Mouse (Mus musculus) kidney, postnatal 4 days (tissue): ENCODE measurements at regions not wholly inside any gene's neighbourhood (a gene's known extent, or its start where the extent isn't known, plus 50 kb on each side); places are given as distances from the start of the nearest gene placed in this dataset.
"Not testable (repeated sequence)": the region's sequence is repeated elsewhere in the genome, so short reads cannot be mapped to it uniquely, and the experiment has no call there.

Experiments used
- DNase-seq, 2 experiments: peaks; one replicate each; pipeline ENCODE4 v3.0.0; 2021; ENCODE audit warnings: mixed read lengths in 2 of 2

DNA sequence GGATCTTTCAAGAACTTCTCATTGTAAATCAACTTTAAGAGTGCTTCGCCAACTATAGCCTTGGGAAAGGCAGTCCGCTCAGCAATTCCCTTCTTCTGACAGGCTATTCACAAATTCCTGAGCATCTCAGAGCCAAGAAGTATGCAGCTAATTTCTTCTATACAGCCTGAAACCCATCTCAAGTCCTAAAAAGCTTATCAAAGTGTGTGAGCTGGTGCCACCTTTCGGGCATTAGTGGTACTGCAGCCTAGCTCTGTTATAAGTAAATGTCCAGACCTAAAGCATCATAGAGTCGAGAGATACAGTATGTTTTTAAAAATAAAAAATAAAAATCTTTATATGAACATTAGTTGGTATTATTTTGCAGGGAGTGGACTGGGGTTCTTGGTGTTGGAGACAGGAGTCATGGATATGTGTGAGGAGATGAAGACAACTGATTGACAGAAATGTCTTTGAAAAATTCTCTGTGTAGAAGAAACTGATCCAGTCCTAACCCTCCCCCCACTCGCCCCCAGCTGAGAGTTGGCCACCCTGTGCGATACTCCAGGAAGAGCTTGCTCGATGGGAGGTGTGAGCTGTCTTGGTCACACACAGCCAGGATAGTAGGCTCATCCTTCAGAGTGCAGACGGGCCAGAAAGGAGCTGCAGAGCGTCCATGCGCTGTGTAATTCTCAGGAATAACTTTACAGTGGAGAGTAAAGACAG, 56.4 kb downstream of the Bod1 start:
- peak; percentile 87 to 88 for DNase-seq

DNA sequence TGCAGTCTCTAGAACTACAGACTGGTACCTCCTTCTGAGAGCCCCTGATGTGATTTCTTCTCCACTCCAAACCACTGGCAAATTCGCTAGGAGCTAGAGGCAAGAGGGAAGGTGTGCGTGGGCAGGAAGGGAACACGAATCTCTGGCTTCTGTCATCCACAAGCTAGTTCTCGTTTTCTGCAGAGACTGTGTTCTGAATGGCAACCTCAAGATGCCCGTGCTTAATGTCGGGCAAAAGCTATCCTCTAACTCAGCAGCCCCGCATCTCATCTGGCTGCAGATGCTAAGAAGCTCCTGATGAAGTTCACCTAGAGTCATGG, 57.3 kb downstream of the Bod1 start:
- DNase-seq = no peak

DNA sequence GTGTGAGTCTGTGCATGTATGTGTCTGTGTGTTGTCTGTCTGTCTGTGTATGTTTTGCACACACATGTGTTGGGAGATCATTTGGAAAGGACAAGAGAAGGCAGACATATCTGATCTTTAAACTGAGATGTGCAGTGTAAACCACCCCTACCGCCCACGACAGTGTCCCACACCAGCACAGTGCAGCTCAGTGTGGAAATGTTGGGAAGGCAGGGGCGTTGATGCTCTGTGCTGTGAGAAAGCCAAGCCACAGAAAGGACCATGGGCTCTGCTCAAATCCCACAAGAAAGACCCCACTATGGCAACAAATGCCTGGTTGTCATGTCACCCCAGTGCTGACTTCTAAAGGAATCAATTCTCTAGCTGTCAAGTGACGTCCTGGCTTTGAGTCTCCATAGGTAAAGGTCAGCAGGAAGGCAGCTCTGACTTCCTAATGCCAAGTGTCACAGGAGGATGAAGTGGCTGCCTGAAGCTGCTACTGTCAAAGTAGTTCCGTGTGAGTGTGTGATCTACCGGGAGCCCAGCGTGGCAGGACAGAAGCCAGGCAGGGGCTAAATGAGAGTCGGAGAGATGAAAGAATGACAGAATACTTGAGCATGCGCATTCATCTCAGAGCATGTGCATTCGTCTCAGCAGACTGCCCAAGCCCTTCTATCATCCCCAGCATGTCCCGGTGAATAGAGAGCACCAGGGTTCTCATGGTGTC, 57.8 kb downstream of the Bod1 start:
- DNase-seq = no peak

DNA sequence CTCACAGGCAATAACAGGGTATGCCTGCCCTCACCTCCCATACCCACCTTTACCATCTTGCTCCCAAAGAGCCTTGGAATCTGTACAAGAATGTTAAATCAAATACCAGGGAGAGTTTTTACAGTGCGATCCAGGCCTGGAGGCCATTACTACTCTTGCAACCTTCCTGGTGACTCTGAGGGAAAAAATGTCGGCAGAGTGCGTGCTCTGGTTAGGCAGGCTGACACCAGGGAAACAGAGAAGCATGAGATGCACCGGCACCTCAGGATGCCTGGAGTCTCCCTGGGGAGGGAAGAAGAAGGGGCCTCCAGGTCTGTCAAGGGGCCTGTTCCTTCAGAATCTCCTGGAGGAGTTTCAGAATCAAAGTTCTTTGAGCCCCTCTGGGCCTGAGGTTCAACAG, 63.2 kb downstream of the Bod1 start:
- no peak for DNase-seq

DNA sequence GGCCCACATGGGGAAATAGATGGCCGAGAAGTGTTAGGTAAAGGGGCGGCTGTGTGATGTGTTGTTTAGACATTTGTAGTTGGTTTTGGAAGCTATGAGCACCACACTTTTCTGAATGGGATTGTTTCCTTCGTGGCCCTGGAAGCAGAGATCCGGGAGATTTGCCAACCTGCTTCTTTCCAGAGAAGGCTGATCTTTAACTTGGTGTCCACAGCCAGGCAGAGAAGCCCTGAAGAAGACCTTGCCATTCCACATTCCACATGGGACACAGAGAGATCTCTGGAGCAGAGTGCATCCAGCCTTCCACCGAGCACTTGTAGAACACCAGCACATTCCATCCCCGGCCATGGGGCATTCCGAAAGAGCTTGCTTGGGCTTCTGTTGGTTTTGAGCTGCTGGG, 70.2 kb downstream of the Bod1 start:
- no peak for DNase-seq

DNA sequence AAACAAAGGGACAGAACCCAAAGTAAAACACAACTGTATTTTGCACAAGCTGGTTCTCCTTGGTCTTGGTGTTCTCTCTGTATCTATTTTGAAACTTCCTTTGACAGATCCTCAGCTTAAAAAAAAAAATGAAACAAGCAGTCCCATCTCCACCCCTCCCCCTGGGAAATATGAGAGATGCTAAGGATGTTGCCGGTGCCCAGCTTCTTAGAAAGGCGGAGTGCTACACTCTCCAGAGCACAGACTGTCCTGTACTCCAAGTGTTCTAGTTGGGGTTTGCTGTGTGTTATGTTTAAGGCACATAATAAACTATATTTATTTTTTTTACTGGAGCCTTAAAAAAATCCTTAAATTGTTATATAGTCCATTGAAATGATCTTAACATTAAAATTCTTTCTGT, 78.1 kb downstream of the Bod1 start:
- no peak for DNase-seq

DNA sequence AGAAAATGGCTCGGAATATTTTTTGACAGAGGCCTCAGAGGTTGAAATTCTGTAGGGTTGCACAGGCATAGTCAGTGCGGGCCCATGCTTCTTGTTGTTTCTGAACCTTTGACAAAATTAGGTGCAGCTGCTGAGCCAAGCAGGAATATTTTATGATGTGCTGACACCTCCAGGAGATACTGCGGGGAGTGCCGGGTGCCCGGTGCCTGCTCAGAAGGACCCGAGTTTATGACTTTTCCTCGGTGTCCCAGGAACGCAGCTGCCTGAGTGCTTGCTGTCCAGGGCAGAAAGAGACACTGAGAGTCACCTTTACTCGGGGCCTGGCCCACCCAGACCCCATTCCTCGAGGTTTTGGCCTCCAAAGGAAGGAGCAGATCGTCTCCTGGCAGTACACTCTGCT, 79.6 kb downstream of the Bod1 start:
- no peak for DNase-seq

DNA sequence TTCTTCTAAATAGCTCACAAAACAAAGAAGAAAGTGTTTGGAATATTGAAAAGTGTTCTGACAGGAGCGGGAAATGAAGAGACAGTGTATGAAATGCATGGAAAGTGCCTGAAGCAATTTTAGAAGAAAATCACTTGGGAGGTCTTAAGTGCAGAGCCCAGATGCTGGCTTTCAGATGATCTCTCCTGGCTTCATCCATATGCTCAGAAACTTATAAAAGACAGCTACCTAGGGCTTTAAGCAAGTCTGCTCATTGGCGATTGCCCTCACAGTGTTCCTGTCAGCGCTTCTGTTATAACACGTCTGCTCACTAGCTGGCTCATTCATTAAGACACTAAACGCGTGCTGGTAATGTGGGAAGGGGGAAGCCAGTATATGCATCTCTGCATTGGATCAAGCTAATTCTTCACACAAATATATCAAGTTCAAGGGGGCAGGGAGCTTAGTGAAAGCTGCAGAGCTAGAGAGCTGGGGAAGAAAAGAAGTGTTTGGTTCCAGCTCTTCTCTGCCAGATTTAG, 80.6 kb downstream of the Bod1 start:
- DNase-seq = no peak

DNA sequence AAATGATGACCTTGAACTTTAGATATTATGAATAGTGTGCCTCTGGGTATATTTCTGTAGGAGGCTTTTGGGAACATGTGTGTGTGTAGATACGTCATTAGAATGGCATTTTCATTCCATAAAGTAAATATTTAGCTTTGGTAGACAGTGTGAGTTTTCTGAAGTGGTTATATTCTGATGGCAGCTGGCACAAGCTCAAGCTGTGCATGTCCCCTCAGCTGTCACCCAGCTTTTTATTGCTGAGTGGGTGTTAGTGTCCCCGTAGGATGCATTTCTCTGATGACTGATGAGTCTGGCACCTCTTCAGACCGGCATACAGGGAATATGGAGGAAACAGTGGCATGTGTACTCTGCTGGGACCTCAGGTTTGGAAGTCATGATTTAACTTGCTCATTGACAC, 96.7 kb downstream of the Bod1 start:
- no peak for DNase-seq

DNA sequence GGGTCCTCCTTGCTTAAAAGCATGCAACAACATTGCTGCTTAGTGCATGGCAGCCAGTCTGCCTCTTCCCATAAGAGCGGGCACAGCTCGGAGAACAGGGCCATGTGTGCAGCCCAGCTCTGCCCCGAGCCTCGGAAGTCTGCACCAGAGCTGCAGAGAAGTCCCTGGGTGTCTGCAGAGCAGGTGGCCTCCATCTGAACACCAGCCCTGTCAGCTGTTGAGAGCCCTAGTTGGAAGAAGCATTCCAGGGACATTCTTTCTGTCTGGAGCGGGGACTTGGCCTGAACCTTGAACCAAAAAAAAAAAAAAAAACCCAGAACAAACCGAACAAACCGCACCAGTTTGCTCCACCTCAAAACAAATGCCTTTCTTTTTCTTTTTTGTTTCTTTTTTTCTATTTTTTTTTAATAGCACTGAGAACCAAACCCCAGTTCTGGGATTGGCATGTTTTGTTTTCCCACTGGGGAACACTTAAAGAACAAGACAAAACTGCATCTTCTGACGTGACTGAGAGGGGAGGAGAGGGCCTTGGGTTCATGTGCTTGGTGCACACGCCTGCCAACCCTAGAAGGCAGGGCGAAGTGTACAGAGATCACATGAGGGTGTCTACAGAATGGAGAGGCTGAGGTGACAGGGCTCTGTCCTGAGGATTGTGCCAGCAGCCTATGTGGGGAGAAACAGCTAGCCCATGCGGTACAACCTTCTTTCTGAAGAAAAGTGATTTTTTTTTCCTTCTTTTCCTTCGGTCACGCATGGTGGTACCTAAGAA, 106.8 kb downstream of the Bod1 start:
- peak; percentile 68 to 77 for DNase-seq

DNA sequence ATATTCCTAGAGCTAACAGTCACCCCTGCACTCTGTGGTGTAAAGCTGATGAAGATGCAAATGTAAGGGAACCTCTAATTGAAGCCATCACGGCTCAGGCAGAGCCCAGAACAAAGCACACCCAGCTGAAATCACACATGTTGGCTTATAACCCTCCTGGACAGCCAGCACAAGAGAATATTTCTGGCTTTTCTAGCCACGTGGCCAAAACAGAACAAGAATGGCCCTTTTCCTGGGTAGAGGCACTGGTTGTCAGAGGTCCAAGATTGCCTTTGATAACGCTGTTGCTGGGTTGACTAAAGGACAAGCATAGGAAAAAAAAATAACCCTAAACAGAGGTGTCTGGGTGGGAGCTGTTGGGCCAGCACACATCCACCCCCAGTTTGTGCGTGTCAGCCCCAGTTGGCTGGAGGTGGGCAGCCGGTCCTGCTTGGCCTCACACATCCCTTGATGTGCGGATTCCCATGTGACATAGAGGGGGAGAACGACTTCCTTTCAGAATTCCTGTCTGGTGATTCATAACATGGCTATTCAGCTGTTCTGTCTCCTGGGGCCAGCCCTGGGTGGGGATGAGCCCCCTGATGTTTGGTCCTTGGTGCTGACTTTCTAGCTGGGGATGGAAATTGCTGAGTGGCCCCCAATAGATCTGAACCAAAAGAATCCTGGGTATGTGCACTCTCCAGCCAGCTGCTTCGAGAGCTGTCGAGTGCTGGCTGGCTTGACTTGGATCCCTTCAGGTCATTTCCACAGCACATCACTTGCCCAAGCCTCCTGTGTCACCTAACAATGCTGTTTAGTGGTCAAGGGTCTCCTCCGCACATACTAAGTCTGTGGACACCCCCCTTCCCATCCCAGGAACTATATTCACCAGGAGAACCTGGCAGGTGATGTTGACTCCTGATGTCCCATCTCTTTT, 107.6 kb downstream of the Bod1 start:
- peak; percentile 31 to 63 for DNase-seq

DNA sequence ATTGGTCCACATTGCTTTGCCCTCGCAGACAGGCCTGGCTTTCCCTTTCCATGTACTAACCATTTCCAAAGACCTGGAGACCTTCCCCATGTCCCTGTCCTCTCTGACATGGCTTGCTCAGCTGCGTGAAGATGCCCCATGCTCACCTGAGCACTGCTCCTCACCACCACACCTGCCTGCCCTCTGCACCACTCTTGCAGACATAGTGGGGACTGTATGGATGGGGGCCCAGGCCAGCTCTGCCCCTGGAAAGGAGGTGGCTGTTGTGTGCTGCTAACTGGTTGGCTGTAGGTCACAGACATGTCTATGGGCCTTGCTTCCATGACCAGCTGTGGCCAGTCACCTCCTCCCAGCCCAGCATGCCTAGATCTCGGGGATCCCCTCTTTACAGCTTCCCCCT, 108.7 kb downstream of the Bod1 start:
- no peak for DNase-seq

DNA sequence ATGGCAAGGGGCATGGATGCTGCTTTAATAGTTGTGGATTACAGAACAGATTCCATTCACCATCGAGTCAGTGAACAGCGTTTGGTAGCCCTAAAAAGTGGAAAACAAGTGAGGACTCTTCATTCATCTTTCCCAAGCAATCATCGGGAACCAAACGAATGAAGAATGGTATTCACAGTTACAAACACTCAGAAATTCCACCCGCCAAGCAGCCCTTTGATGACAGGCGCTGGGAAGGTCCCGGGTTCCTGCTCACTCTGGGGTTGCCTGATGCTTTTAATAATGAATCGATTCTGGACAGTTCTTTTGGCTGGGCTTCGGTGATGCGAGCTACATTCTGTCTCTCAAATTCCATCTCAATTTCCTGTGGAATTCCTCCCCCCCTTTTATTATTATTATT, 110.9 kb downstream of the Bod1 start:
- no peak for DNase-seq

DNA sequence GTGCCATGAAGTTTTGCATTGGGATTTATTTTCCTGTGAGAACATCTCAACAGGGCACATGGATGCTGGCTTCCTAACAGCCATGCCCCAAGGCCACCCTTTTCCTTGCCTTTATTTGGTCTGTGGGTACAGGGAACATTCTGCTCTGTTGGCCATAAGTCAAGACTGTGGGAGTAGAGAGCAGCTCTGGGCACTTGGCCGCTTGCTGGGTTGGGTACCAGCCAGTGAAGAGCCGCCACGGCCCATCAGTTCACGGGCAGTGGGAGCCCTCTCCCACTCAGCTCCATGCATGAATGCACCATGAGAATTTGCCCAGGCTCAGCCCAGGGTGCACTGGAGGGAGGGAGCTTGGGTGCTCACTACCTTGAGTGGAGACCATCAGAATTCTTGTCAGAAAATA, 116.6 kb downstream of the Bod1 start:
- DNase-seq = peak; percentile 53 to 74

DNA sequence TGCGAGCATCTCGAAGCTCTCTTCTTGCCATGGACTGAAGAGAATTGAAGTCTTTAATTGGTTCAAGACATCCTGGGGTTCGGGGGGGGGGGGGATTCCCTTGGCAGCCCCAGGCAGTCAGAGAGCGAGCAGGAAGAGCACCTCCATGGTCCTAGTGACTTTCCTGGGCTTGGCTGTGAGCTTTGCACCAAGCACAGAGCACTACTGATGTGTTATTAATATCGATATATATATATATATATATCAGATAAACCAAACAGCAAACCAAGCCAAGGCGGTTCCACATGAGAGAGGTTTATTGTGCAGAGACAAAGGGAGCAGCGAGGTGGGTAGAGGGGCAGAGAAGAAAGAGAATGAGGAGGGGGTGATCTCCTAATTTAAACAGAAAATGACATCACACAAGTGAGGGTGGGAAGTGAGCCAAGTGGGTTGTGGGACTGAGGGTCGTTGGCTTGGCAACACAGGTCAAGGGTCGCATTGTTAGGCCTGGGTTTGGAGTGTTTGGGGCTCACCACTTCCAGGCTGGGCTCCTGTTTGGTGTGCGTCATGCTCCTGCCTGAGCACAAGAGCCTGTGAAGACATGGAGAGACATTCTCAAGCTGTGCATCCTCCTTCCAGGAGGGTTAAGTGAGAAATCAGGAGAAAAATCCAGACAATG, 119.9 kb downstream of the Bod1 start:
- DNase-seq = no peak

DNA sequence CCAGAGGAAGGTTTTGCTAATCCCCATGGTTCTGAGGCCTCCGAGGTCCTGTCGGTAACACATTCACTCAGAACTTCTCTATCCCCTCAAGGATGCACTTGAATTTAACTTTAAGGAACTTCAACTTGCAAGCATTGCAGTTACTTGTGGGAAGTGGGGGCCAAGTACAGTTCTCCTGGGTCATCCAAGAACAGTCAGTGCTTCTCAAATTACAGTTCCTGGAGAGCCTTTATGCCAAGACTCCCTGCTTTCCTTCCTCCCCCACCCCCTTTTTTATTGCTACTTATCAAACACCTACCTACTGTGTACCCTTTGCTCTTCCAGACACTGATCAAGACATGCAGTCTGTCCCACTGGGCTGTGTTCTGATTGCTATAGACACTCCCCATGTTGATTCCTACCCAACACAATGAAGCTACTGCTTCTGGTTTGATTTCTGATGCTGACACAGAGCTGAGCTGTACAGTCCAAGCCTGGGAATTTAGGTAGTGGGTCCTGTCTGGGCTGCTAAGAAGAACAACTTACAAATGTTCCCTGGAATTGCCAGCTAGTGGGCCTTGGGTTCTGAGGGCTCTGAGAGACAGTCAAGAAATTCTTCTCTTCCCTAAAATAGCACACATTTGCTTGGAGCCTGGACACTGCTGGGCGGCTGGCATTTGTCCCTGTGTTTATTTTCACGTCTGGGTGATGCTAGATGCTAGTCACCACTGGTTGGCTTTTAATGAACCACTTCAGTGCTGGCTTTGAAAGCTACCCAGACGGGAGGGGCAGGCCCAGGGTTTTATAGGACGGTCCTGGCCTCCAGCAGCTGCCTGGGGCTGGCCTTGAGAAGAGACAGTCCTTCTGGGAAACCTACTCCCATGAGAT, 120.7 kb downstream of the Bod1 start:
- DNase-seq = peak in 1 of 2 experiments; percentile 45

DNA sequence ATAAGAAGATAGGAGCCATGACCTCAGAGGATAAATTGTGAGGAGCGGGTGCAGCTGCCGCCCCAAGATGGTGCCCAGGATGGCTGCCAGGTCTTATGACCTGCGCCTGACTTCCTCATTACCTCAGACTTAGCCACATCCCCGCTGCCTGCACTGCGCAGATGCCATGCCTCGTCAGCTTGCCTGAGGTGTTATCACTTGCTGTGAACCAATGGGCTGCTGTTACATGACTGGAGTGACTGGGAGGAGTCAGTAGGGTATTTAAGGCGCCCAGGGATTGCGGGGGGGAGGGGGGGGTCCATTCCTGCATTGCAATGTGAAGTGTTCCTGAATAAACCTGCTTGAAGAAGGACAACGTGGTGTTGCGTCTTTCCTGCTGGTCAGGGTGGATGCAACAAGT, 126.2 kb downstream of the Bod1 start:
- DNase-seq = not testable (repeated sequence)

DNA sequence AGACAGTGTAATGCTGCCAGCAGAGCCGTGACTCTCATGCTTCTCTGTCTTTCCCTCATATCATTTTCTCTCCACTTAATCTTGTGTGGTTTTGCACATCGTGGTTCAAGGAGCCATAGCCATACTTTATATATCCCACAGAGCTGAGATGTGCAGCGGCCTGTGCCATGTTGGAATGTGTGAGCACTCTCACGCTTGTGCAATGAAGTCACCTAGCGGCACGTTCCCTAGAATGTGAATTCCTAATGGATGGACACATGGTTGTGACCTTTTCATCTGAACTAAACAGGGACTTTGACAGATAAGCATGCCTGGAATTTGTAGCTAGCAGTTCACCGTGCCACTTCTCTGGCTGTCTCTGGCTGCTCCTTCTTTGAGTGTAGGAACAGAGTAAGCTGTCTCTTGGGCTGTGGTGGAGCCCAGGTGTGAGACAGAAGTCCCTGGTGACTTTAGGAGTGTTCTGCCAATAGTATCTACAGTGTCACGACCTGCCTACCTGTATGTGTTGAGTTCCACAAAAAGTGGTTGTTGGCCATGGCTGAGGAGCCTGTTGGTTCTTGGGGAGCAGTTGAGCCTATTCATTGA, 129.0 kb downstream of the Bod1 start:
- no peak for DNase-seq

DNA sequence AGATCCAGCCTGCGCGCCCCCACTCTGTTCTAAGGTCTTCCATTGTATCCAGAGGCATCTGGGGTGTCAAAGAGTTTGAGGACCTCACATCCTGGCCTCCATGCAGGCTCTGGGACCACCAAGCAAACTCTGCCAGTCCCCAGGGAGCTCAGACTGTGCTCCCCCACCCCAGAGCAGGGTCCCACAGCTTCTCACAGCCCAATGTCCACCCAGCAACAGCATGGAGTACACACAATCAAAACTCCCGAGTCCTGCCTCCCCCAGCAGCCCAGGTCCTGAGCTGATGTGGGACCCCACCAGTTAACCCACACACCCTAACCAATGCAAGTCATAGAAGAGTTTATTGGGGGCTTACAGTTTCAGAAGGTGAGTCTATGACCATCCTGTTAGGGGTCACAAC, 130.3 kb downstream of the Bod1 start:
- DNase-seq = no peak

DNA sequence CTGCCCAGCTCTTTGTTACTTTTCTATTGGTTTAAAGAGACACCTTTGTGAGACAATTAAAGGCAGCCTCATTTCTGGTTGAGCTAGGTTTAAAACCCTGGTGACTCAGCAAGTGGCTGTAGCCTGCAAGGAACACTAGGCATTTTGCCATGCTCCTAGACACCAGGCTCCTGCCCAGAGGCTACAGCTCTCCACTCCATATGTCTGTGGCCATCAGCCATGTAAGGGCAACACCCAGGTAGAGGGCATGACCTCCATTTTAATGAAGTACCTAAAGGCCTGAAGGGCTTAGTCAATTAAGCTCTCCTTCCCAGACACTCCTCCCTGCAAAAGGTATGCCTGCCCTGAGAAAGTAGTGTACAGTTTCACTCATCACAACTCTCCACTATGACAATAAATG, 130.9 kb downstream of the Bod1 start:
- no peak for DNase-seq

DNA sequence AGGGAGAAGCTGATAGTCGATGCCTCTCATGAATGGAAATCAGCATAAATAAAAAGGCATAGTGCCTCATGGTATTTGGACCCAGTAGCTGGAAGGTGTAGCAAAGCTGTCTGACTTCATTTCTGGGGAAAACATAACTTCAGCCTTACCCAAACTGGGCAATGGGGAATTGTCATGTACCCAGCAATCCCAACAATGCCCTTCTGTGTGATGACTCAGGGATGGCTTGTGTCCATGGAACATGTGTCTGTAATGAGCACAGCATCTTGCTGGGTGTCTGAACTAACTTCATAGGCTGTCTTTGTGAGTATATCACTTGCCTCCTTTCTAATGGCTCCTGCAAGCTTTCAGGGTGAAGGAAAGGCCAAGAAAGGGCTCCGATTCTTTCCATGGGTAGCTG, 140.3 kb downstream of the Bod1 start:
- DNase-seq = no peak
